Mouse (Mus musculus) small intestine, adult 2 months (tissue): ENCODE measurements at regions not wholly inside any gene's neighbourhood (a gene's known extent, or its start where the extent isn't known, plus 50 kb on each side); places are given as distances from the start of the nearest gene placed in this dataset.

Experiments used
- H3K27ac ChIP-seq: fragments of 200-500 bp; 2 replicates; pipeline ENCODE4 v1.5.1; 2012; ENCODE audit warnings: low read depth, low read length, control low read depth, inconsistent platforms; ENCODE audit not compliant: insufficient read depth
- H3K27me3 ChIP-seq: fragments of 200-500 bp; 2 replicates; pipeline ENCODE4 v1.6.1; 2012; ENCODE audit warnings: mild to moderate bottlenecking, moderate library complexity, low read length, inconsistent platforms; ENCODE audit not compliant: control insufficient read depth, insufficient read depth
- H3K36me3 ChIP-seq: fragments of 200-500 bp; 2 replicates; pipeline ENCODE4 v1.6.1; 2012; ENCODE audit warnings: mild to moderate bottlenecking, low read length, control low read depth, inconsistent platforms; ENCODE audit not compliant: control insufficient read depth, insufficient read depth
- H3K4me1 ChIP-seq: fragments of 200-500 bp; 2 replicates; pipeline ENCODE4 v1.6.1; 2012; ENCODE audit warnings: low read length, inconsistent platforms, mixed read lengths; ENCODE audit not compliant: control insufficient read depth, insufficient read depth, insufficient read length
- H3K4me3 ChIP-seq: fragments of 200-500 bp; 2 replicates; pipeline ENCODE4 v1.5.1; 2012; ENCODE audit warnings: low read depth, mild to moderate bottlenecking, control low read depth, inconsistent platforms, low read length, moderate library complexity
- CTCF ChIP-seq: fragments of 200-500 bp; IDR thresholded peaks from 2 replicates; pipeline ENCODE4 v1.5.1; 2012; ENCODE audit warnings: low read depth, mild to moderate bottlenecking, control low read depth, inconsistent platforms, low read length, moderate library complexity, mixed read lengths; ENCODE audit not compliant: insufficient replicate concordance, insufficient read length; ENCODE audit errors: extremely low read depth
- POLR2A ChIP-seq: fragments of 200-500 bp; IDR thresholded peaks from 2 replicates; pipeline ENCODE4 v1.6.1; 2012; ENCODE audit warnings: low read depth, mild to moderate bottlenecking, control low read depth, inconsistent platforms, low read length, moderate library complexity
- WGBS: fragments of 180-500 bp; shearing (Covaris S2); methylation state at CpG from one replicate; pipeline ENCODE4 v1.1.7; 2018; 5-methylcytosine and 5-hydroxymethylcytosine counted together

DNA sequence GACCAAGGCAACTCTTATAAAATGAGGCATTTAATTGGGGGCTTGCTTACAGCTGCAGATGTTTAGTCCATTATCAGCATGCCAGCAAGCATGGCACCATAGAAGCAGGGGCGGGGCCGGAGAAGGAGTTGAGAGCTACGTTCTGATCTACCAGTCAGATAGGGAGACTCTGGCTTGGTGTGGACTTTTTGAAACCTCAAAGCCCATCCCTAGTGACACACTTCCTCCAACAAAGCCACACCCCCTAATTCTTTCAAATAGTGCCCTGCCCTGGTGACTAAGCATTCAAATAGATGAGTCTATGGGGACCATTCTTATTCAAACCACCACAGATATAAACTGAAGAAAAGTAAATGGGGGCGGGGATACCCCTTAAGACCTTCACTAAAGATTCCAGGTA is 215.4 kb downstream of the Gadd45g start:
- WGBS, result 45% methylated on average over 4 of the region's 4 CpGs
- Histone ChIP-seq H3K36me3 (no peaks in the 10 kb centered on the region), H3K27ac (peak overlapping the region; percentile 76), H3K4me3 (no peak overlapping the region), H3K4me1 (peaks cover 30% of the 10 kb centered on the region), H3K27me3 (no peaks in the 10 kb centered on the region)
- TF ChIP-seq POLR2A (no peak), CTCF (no peak)

DNA sequence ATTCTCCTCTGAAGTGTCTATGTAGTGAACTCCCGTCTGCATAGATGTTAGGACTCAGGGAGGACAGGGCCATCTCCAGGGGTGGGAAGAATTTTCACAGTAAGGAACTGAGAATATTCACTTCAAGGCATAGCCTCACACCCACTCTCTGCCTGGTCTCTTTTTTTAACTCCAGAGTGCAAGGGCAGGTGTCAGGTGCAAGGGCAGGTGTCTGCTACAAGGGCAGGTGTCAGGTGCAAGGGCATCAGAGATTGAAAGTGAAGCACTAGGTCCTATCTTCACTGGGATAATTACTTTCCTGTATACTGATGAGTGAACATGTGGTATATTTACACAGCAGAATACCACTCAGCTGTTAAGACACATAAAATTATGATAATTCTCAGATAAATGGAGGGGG is 216.1 kb downstream of the Gadd45g start:
- Histone ChIP-seq H3K4me3 (no peak overlapping the region), H3K36me3 (no peaks in the 10 kb centered on the region), H3K27ac (0 out of 2 replicates have a peak overlapping the region, but pooled peaks have one; percentile 1), H3K4me1 (peaks cover 29% of the 10 kb centered on the region), H3K27me3 (no peaks in the 10 kb centered on the region)
- TF ChIP-seq POLR2A (no peak), CTCF (no peak)
- 88% methylated on average over 1 of the region's 1 CpGs for whole genome bisulfite sequencing

DNA sequence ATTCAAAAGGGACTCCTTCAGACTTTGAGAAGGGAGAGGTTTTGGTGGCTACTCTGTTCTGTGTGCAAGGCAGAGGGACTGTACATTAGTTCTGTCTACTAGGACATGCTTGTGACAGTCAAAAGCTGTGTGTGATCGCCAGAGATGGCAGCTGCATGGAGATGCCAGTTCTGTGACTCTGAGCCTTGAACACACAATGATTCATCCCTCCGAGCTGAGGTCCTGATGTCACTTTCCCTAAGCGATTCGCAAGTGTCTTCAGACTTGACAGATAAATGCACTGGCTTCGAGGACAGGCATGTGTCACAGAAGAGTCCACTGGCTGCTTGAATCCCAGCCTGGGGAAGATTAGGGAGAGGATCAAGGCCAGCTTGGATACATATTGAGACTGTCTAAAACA is 218.8 kb downstream of the Gadd45g start:
- TF ChIP-seq POLR2A, result no peak
- no peak for TF ChIP-seq CTCF
- H3K27me3 ChIP-seq, result no peaks in the 10 kb centered on the region
- no peak overlapping the region for H3K27ac ChIP-seq
- no peaks in the 10 kb centered on the region for H3K36me3 ChIP-seq
- no peak overlapping the region for H3K4me3 ChIP-seq
- H3K4me1 ChIP-seq, result peaks cover 22% of the 10 kb centered on the region; the same call in 1 of the 2 replicates
- WGBS, result 77% methylated on average over 5 of the region's 5 CpGs

DNA sequence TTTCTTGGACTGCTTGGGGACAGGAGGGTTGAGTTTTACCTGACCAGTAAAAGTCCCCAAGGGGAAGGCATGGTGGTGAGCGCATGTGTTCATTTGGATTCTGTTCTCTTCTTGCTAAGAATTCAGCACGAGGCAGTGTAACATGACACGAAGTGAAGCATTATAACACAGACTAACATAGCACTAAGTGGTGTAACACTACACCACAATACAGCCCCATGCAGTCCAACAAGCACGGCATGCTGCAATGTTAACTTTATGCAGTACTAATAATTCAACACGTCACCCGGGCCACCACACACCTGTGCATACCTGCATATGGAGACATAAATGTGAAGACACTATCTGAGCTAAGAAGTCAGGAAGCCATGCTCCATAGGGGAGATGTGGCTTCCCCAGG is 219.2 kb downstream of the Gadd45g start:
- WGBS, result 89% methylated on average over 6 of the region's 6 CpGs

DNA sequence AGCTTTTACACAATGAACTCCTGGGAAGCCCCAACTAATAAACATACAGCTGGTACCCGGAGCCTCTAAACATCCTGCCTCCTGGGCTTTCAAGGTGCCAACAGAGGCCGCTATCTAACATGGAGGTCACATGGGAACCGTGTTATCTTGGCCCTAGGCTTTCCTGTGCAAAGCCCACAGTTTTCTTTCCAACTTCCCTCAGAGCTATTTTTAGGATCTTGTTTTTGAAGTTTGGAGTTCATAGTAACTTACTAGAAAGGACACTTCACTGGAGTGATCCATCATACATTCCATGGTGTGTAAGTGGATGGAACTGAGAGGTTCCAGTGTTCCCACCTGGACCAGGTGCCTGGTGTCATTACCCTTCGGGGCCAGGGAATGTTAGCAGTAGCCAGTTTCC is 220.6 kb downstream of the Gadd45g start:
- TF ChIP-seq POLR2A (no peak), CTCF (no peak)
- Histone ChIP-seq H3K27ac (no peak overlapping the region), H3K27me3 (no peaks in the 10 kb centered on the region), H3K4me3 (no peak overlapping the region), H3K4me1 (peaks cover 11% of the 10 kb centered on the region; the same call in 1 of the 2 replicates), H3K36me3 (no peaks in the 10 kb centered on the region)
- WGBS, result 39% methylated on average over 4 of the region's 4 CpGs

More for the DNA sequence above, 219.2 kb downstream of the Gadd45g start:
- no peak for TF ChIP-seq CTCF
- no peak overlapping the region for H3K4me3 ChIP-seq
- H3K36me3 ChIP-seq, result no peaks in the 10 kb centered on the region
- H3K4me1 ChIP-seq, result peaks cover 21% of the 10 kb centered on the region; the same call in 1 of the 2 replicates
- no peak overlapping the region for H3K27ac ChIP-seq
- H3K27me3 ChIP-seq, result no peaks in the 10 kb centered on the region

DNA sequence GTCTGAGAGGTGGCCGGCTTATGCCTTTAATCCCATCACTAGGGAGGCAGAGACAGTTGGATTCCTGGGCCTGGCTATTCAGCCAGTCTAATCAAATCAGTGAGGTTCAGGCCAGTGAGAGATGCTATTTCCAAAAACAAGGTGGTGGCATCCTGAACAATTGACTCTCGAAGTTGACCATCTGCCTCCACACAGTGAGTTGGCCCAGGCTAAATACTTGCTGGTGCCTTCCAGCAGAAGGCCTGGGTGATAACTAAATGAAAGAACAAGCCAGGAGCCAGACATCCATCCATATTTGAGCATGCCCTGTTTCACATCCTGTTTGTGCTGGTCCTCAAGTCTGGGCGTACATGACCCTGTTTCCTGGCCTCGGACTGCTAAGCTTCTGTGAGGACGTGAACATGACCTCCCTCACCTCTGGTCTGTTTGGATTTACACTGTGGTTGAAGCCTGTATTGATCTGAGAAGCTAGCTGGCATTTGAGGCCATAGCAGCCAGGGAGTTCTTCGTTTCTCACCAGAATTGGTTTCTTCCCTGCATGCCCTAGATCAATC is 222.5 kb downstream of the Gadd45g start:
- H3K27ac ChIP-seq, result no peak overlapping the region
- no peaks in the 10 kb centered on the region for H3K36me3 ChIP-seq
- peaks cover 5% of the 10 kb centered on the region; the same call in 1 of the 2 replicates for H3K4me1 ChIP-seq
- TF ChIP-seq POLR2A (no peak), CTCF (no peak)
- no peak overlapping the region for H3K4me3 ChIP-seq
- no peaks in the 10 kb centered on the region for H3K27me3 ChIP-seq
- 82% methylated on average over 6 of the region's 6 CpGs for WGBS

DNA sequence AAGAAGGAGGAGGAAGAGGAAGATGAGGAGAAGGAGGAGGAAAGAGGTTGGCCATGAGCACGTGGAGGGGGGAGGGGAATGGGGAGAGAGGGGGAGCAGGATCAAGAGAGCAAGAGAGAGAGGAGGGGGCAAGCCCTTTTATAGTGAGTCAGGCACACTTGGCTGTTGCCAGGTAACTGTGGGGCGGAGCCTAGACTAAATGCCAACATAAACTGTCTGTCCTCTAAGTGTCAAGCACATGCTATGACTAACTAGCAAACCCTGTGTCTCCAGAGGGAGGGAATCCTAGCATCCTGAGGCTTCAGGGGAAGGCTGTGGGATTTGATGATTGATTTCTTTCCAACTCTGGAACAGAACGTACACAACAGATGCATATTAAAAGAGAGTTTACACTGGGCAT is 223.2 kb downstream of the Gadd45g start:
- peaks cover 5% of the 10 kb centered on the region; the same call in 1 of the 2 replicates for H3K4me1 ChIP-seq
- H3K4me3 ChIP-seq, result no peak overlapping the region
- no peak overlapping the region for H3K27ac ChIP-seq
- 82% methylated on average over 3 of the region's 3 CpGs for WGBS
- no peak for TF ChIP-seq CTCF
- no peaks in the 10 kb centered on the region for H3K27me3 ChIP-seq
- no peaks in the 10 kb centered on the region for H3K36me3 ChIP-seq
